Mouse (Mus musculus) lung, embryonic 15.5 days (tissue): Measurements from ENCODE around the gene Ficd. TPM values are rescaled to one million over a fixed set of nuclear protein-coding genes. Genes with fewer than 3 reads are reported as not detected.

Experiments used
- ATAC-seq: fragments of 200-750 bp; cut with Nextera tagmentation; 2 replicates; pipeline ENCODE4 v1.8.0; 2017; ENCODE audit warnings: moderate number of reproducible peaks, borderline replicate concordance; ENCODE audit not compliant: low FRiP score, low TSS enrichment; ENCODE audit errors: extremely low read depth
- H3K27ac ChIP-seq: fragments of 300-500 bp; sonication (generic); 2 replicates; pipeline ENCODE4 v1.5.1; 2015; ENCODE audit warnings: moderate library complexity, mild to moderate bottlenecking, inconsistent platforms
- H3K27me3 ChIP-seq: fragments of 300-500 bp; sonication (generic); 2 replicates; pipeline ENCODE4 v1.6.1; 2015; ENCODE audit warnings: inconsistent platforms
- H3K36me3 ChIP-seq: fragments of 300-500 bp; sonication (generic); 2 replicates; pipeline ENCODE4 v1.6.1; 2015; ENCODE audit warnings: inconsistent platforms
- H3K4me1 ChIP-seq: fragments of 300-500 bp; sonication (generic); 2 replicates; pipeline ENCODE4 v1.6.1; 2015; ENCODE audit warnings: inconsistent platforms
- H3K4me2 ChIP-seq: fragments of 300-500 bp; sonication (generic); 2 replicates; pipeline ENCODE4 v1.6.1; 2015; ENCODE audit warnings: inconsistent platforms, mild to moderate bottlenecking, moderate library complexity
- H3K4me3 ChIP-seq: fragments of 300-500 bp; sonication (generic); 2 replicates; pipeline ENCODE4 v1.5.1; 2015; ENCODE audit warnings: mild to moderate bottlenecking, inconsistent platforms
- H3K9ac ChIP-seq: fragments of 300-500 bp; sonication (generic); 2 replicates; pipeline ENCODE4 v1.6.1; 2015; ENCODE audit warnings: inconsistent platforms
- H3K9me3 ChIP-seq: fragments of 300-500 bp; sonication (generic); 2 replicates; pipeline ENCODE4 v1.6.1; 2016; ENCODE audit warnings: inconsistent platforms
- WGBS: fragments of 180-500 bp; shearing (Covaris S2); methylation state at CpG from one replicate; pipeline ENCODE4 v1.1.7; 2015; 5-methylcytosine and 5-hydroxymethylcytosine counted together
- polyA plus RNA-seq: library from polyadenylated mRNA; unstranded; fragments of >200 nt; fragmentation: Nextera tagmentation; extraction: Ambion mirVana; gene quantifications from 2 replicates; pipeline ENCODE4 v1.2.1, GENCODE M21; 2015

Gene Ficd
- polyA plus RNA-seq, 1 experiment from 2014 or later = 6.6 TPM

- 80% methylated on average over 8 of the region's 8 CpGs for WGBS
- H3K27ac ChIP-seq = no peak overlapping the region
- H3K4me2 ChIP-seq = no peak overlapping the region
- no peak for ATAC-seq
- no peaks in the 10 kb centered on the region for H3K9me3 ChIP-seq
- no peaks in the 10 kb centered on the region for H3K36me3 ChIP-seq
- no peak overlapping the region for H3K4me3 ChIP-seq
- H3K4me1 ChIP-seq = no peaks in the 10 kb centered on the region
- H3K27me3 ChIP-seq = no peaks in the 10 kb centered on the region
- H3K9ac ChIP-seq = no peak overlapping the region
Observed at GRCm38 (mm10) chr5:113719221-113719661, 16.4 kb upstream of the Ficd start.

DNA sequence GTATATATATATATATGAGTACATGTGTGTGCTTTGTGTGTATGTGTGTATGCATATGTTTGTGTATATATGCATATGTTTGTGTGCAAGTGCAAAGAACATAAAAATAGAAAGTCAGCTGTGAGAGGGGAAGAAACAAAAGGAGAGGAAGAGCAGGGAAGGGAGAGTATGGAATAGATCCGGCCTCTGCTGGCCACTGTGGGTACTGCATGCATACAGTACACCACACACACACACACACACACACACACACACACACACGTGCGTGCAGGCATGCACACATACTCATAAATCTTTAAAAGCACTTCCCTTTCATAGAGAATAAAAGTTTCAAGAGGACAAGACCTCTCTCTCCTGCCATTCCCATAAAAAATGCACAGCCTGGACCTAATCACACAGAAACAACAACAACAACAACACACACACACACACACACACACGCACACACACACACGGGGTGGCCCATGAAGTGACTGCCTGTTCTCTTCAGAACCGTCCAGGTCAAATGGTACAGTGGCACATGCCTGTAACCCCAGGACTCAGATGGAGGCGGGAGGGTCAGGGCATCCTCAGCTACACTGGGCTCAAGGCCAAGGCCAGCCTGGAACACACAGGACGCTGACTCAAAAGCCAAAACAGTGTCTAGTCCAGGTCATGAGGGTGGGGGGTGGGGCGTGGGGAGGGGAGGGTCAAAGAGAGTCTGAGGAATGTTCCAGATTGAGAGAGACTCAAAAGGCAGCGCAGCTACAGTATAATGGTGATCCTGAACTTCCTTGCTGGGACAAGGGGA is 13.2 kb upstream of the Ficd start:
- H3K4me1 ChIP-seq = no peaks in the 10 kb centered on the region
- 80% methylated on average over 10 of the region's 10 CpGs for WGBS
- no peaks in the 10 kb centered on the region for H3K36me3 ChIP-seq
- no peaks in the 10 kb centered on the region for H3K27me3 ChIP-seq
- H3K9ac ChIP-seq = no peak overlapping the region
- ATAC-seq = no peak
- no peak overlapping the region for H3K4me2 ChIP-seq
- H3K9me3 ChIP-seq = no peaks in the 10 kb centered on the region
- no peak overlapping the region for H3K27ac ChIP-seq
- H3K4me3 ChIP-seq = no peak overlapping the region

- Histone ChIP-seq H3K9me3 (no peaks in the 10 kb centered on the region), H3K4me3 (no peak overlapping the region), H3K27me3 (no peaks in the 10 kb centered on the region), H3K4me1 (no peaks in the 10 kb centered on the region), H3K36me3 (no peaks in the 10 kb centered on the region), H3K27ac (no peak overlapping the region), H3K9ac (no peak overlapping the region), H3K4me2 (no peak overlapping the region)
- ATAC-seq = no peak
- 32% methylated on average over 8 of the region's 8 CpGs for WGBS
Observed at GRCm38 (mm10) chr5:113723567-113724237, 11.9 kb upstream of the Ficd start.

DNA sequence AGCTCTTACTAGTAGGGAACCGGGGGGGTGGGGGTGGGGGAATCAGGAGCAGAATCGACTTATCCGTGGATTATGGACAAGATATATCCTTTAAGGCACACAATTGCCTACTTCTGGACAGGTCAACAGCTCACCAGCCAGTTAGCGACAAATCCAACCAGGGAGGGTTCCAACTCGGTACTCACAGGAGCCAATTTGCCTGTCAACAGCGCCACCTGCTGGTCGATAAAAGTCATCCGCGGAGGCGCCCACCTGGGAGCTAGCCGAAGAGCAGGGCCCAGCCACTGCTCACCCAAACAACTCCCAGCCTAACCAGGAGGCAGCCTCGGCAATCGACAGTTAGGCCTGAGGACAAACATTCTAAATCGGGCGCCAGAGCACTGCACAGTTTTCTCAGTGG is 11.2 kb upstream of the Ficd start, which contains the start of gene 1700069L16Rik:
Gene 1700069L16Rik, minus strand, starts transcription at position 327 of the 400 bp plus-strand sequence.
- WGBS = 1% methylated on average over 15 of the region's 15 CpGs
- no peaks in the 10 kb centered on the region for H3K9me3 ChIP-seq
- H3K27ac ChIP-seq = no peak within 1 kb of the TSS
- no peaks in the 10 kb centered on the region for H3K27me3 ChIP-seq
- H3K4me2 ChIP-seq = no peak within 1 kb of the TSS
- no peaks in the 10 kb centered on the region for H3K4me1 ChIP-seq
- no peaks in the 10 kb centered on the region for H3K36me3 ChIP-seq
- ATAC-seq = peak; percentile 46; the same call in 1 of the 2 replicates
- no peak within 1 kb of the TSS for H3K4me3 ChIP-seq
- H3K9ac ChIP-seq = no peak within 1 kb of the TSS

GRCm38 (mm10) chr5:113725417-113725816 is 10.2 kb upstream of the Ficd start:
- Histone ChIP-seq H3K27me3 (no peaks in the 10 kb centered on the region), H3K9ac (no peak overlapping the region), H3K4me3 (no peak overlapping the region), H3K4me1 (no peaks in the 10 kb centered on the region), H3K4me2 (no peak overlapping the region), H3K27ac (no peak overlapping the region), H3K9me3 (no peaks in the 10 kb centered on the region), H3K36me3 (no peaks in the 10 kb centered on the region)
- ATAC-seq = no peak
- 61% methylated on average over 12 of the region's 12 CpGs for WGBS

DNA sequence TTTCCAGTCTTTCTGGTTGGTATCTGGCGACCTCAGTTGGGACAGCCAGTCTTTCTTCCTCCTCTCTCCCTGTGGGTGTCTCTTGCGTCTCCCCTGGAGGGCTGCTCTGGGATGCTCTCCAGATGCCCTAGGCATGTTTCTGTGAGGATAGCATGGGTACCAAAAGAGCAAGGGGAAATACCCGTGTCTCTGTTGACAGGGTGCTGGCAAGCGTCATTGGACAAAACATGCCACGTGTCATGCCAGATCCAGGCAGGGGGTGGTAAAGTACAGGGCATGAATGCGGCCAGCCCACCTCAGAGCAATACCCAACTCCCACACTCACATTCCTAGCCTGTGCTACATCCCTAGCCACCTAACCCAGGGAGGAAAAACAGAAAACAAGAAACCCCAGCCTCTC is 9.0 kb upstream of the Ficd start:
- Histone ChIP-seq H3K27ac (no peak overlapping the region), H3K9ac (no peak overlapping the region), H3K4me3 (no peak overlapping the region), H3K9me3 (no peaks in the 10 kb centered on the region), H3K4me1 (no peaks in the 10 kb centered on the region), H3K27me3 (no peaks in the 10 kb centered on the region), H3K36me3 (no peaks in the 10 kb centered on the region), H3K4me2 (no peak overlapping the region)
- WGBS = 61% methylated on average over 6 of the region's 6 CpGs
- no peak for ATAC-seq

DNA sequence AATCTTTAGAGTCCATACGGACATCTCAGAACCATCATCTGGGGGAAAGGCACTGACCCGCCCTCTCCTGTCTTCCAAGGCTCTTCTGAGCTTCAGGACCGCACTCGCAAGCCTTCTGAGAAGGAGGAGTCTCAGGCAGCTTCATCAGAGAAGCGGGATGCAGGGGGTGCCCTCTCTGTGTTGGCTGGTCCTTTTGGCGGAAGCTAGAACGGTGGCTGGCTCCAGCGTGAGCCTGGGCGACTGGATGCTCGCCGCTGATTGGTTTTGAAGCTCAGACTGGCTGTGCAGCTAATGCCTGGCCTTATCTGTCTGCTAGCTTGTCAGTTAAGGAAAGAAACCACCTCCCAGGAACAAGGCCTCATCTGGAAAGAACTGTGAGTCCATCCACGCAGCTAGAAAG is 8.4 kb upstream of the Ficd start:
- 51% methylated on average over 12 of the region's 12 CpGs for WGBS
- Histone ChIP-seq H3K4me3 (no peak overlapping the region), H3K4me1 (no peaks in the 10 kb centered on the region), H3K4me2 (no peak overlapping the region), H3K9ac (no peak overlapping the region), H3K36me3 (no peaks in the 10 kb centered on the region), H3K27me3 (no peaks in the 10 kb centered on the region), H3K9me3 (no peaks in the 10 kb centered on the region), H3K27ac (no peak overlapping the region)
- ATAC-seq = no peak

GRCm38 (mm10) chr5:113728011-113728410 is 7.6 kb upstream of the Ficd start:
- WGBS = 87% methylated on average over 7 of the region's 7 CpGs
- Histone ChIP-seq H3K4me2 (no peak overlapping the region), H3K27ac (no peak overlapping the region), H3K36me3 (no peaks in the 10 kb centered on the region), H3K9me3 (no peaks in the 10 kb centered on the region), H3K27me3 (no peaks in the 10 kb centered on the region), H3K9ac (no peak overlapping the region), H3K4me1 (no peaks in the 10 kb centered on the region), H3K4me3 (no peak overlapping the region)
- no peak for ATAC-seq

DNA sequence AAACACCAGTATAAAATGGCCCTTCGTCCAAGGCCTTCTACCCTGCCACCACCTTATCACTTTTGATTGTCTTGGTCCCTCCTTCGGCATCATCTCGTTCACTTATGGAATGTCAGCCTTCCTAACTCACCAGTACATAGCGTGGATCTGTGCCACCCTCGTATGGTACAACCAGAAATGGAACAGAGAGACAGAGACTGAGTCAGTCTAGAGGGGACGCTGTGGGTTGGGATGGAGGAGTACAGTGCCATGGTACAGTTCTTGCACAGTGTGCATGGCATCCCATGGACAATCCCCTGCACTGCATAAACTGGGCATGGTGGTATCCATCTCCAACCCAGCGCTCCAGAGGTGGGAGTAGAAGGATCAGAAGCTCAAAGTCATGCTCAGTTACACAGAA is 6.9 kb upstream of the Ficd start:
- Histone ChIP-seq H3K4me3 (no peak overlapping the region), H3K27me3 (no peaks in the 10 kb centered on the region), H3K4me1 (no peaks in the 10 kb centered on the region), H3K36me3 (no peaks in the 10 kb centered on the region), H3K9ac (no peak overlapping the region), H3K4me2 (no peak overlapping the region), H3K27ac (no peak overlapping the region), H3K9me3 (no peaks in the 10 kb centered on the region)
- WGBS = 83% methylated on average over 7 of the region's 7 CpGs
- no peak for ATAC-seq

DNA sequence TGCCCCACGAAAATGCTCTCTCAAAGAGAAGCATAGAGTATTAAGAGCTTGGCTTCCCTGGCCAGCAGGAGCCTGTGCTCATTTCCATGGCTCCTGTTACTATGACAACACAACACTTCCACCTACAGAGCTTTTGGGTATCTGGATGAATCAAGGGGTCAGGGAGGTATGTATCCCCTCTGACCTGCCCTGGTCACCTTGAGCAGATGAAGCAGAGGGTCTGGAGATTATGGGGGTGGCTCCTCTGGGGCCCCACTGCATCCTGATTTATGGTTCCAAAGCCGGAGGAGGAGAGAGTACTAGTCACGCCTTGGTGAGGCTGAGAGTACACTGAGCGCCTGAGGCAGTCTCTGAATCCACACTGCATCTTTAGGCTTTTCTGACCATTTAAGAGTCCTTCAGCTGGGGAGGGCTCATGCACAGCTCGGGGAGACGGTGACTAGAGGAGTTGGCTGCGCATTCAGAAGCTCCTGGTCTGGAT is 4.9 kb upstream of the Ficd start:
- ATAC-seq = no peak
- no peaks in the 10 kb centered on the region for H3K9me3 ChIP-seq
- 66% methylated on average over 7 of the region's 7 CpGs for WGBS

DNA sequence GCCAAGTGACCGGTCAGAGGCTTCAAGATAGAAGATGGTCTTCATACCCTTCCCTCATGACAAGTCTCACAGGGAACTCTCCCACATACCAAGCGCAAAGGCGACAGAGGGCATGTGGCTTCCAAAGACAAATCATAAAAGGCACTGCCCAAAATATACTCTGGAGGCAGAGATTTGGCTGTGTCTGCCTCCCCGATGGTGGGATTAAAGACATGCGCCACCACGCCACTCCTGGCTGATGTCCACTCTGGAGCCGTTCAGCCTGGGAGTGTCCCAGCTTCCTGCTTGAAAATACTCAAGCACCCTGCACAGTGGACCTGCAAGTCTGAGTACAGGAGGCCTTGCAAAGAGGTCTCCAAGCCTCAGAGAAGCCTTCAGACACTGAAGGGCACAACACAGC is 4.4 kb upstream of the Ficd start:
- WGBS = 77% methylated on average over 7 of the region's 7 CpGs
- H3K4me2 ChIP-seq = no peak overlapping the region
- peaks cover 8% of the 10 kb centered on the region for H3K4me1 ChIP-seq
- no peak overlapping the region for H3K27ac ChIP-seq
- no peaks in the 10 kb centered on the region for H3K27me3 ChIP-seq
- H3K36me3 ChIP-seq = no peaks in the 10 kb centered on the region
- no peak overlapping the region for H3K9ac ChIP-seq
- H3K4me3 ChIP-seq = no peak overlapping the region
- ATAC-seq = no peak
- no peaks in the 10 kb centered on the region for H3K9me3 ChIP-seq

More for the DNA sequence above, 4.9 kb upstream of the Ficd start:
- no peak overlapping the region for H3K4me3 ChIP-seq
- no peaks in the 10 kb centered on the region for H3K36me3 ChIP-seq
- no peaks in the 10 kb centered on the region for H3K27me3 ChIP-seq
- H3K4me2 ChIP-seq = no peak overlapping the region
- H3K9ac ChIP-seq = no peak overlapping the region
- 0 out of 2 replicates have a peak, but pooled peaks cover 7% of the 10 kb centered on the region for H3K4me1 ChIP-seq
- H3K27ac ChIP-seq = no peak overlapping the region

DNA sequence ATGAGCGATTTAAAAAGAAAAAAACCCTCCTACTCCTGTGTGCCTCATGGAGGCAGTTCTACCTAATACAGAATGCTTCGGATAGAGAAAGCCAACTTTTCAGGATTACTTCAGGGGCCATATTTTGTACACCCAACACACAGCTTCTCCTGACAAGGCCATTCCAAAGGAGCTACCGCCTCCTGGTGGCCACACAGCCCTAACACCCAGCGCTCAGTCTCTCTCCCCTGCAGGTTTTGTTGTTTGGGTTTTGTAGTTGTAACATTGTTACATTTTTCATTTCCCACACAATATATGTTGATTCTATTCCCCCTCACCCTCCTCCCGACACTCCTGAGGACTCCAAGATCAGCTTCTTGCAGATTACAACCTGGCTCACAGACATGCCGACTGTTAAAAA is 3.4 kb upstream of the Ficd start:
- Histone ChIP-seq H3K27ac (no peak overlapping the region), H3K4me1 (peaks cover 18% of the 10 kb centered on the region), H3K27me3 (no peaks in the 10 kb centered on the region), H3K9me3 (no peaks in the 10 kb centered on the region), H3K4me2 (no peak overlapping the region), H3K9ac (no peak overlapping the region), H3K4me3 (no peak overlapping the region), H3K36me3 (no peaks in the 10 kb centered on the region)
- 18% methylated on average over 6 of the region's 6 CpGs for WGBS
- ATAC-seq = no peak
